Mouse (Mus musculus): ENCODE results near the gene Tmem265. TPM values are rescaled to one million over a fixed set of nuclear protein-coding genes. Genes with fewer than 3 reads are reported as not detected.

Tmem265 gene
- polyA plus RNA-seq (2015; fragmentation: Nextera tagmentation; extraction: Ambion mirVana), result 6.4 and 8.8 TPM in 2 replicates

DNA sequence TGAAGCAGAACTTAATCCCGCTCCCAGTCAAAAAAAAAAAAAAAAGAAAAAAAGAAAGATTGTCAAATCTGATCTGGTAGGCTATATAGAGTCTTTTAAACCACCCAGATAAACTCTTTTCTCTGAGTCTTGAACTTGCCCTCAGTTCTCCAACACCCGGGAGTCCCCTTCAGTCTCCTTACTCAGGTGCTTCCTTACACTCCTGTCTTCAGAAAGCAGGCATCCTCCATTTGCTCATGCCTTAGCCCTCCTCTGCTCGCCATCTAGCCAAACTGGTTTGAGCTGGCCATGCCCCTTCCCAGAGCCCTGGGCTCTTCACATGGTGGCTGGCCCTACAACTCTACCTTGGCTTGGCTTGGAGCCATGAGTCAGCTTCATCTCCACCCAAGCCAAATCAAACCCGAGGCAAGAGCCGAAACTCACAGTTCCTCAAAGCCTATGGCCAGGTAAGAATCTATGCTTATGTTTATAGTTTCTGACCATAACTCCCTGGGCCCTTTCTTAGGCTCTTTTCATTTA lies at the start of gene Tmem265:
Gene Tmem265 (plus strand): TSS at position 51 of the 519 bp plus-strand sequence.
- no peak within 1 kb of the TSS for H3K27ac ChIP-seq
- ATAC-seq (ENCODE audit: low FRiP score, low read depth), result no peak
- H3K4me3 ChIP-seq, result no peak within 1 kb of the TSS
- no peak within 1 kb of the TSS for H3K9ac ChIP-seq
- peaks cover 84% of the 10 kb centered on the region for H3K36me3 ChIP-seq
- no peaks in the 10 kb centered on the region for H3K9me3 ChIP-seq
- WGBS, result 90% methylated on average over 5 of the region's 5 CpGs
- no peaks in the 10 kb centered on the region for H3K27me3 ChIP-seq
- H3K4me1 ChIP-seq, result peaks cover 4% of the 10 kb centered on the region; the same call in 1 of the 2 replicates
- no peak within 1 kb of the TSS for H3K4me2 ChIP-seq (replicated peaks)

- Histone ChIP-seq H3K27me3 (no peaks in the 10 kb centered on the region), H3K9ac (peak within 1 kb of the TSS; percentile 82), H3K36me3 (peaks cover 19% of the 10 kb centered on the region), H3K4me2 (replicated peaks) (peak within 1 kb of the TSS; percentile 64), H3K4me3 (peak within 1 kb of the TSS; percentile 67), H3K4me1 (peaks cover 11% of the 10 kb centered on the region), H3K27ac (peak within 1 kb of the TSS; percentile 98), H3K9me3 (no peaks in the 10 kb centered on the region)
- ATAC-seq (ENCODE audit: low FRiP score, low read depth), result peak; percentile 97
- WGBS, result 0% methylated on average over 36 of the region's 37 CpGs
Observed at GRCm38 (mm10) chr7:127511808-127512230, 49.4 kb upstream of the Tmem265 start, which contains the start of gene Srcap. Gene Srcap, plus strand, starts transcription at chr7:127511983.

DNA sequence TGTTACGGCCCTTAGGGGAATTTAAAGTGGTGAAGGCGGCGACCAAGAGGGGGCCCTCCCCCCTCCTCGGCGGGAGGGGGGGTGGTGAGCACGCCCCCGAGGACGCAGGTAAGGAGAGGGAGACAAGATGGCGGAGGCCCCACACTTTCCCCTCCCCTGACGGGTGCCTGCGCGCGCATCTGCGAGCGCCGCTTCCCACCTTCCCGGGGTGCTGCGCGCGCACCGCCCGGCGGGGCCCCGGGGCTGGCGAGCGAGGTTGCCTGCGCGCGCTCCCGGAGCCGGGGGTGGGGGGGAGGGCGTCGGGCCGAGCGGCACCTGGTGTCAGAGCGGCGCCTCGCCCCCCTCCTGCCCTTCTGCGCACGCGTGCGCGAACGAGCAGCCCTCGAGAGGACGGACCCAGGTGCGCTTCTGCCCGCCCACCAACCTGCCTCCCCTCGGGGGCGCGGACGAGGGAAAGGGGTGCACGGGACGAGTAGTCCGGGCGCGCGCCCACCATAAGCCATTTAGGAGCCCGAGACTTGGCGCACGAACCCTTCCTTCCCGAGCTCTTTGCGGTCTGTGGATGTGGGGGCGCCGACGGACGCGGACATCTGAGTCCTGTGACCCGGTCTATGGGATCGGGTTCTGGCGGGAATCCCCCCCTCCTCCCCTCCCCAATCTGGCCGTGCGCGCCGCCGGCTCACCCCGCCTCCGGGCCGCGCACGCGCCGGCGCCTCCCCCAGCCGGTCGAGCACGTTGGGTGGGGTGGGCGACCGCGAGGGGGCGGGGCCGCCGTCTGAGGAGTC lies 48.8 kb upstream of the Tmem265 start:
- WGBS, result under 1% methylated on average over 66 of the region's 93 CpGs
- peaks cover 25% of the 10 kb centered on the region for H3K36me3 ChIP-seq
- peaks cover 11% of the 10 kb centered on the region for H3K4me1 ChIP-seq
- ATAC-seq (ENCODE audit: low FRiP score, low read depth), result peak; percentile 87
- H3K9me3 ChIP-seq, result no peaks in the 10 kb centered on the region
- peak overlapping the region; percentile 98 for H3K27ac ChIP-seq
- peak overlapping the region; percentile 67 for H3K4me3 ChIP-seq
- H3K4me2 ChIP-seq (replicated peaks), result peak overlapping the region; percentile 64
- H3K27me3 ChIP-seq, result no peaks in the 10 kb centered on the region
- H3K9ac ChIP-seq, result peak overlapping the region; percentile 82

- ATAC-seq (ENCODE audit: low FRiP score, low read depth), result no peak
- peak overlapping the region; percentile 98 for H3K27ac ChIP-seq
Observed at GRCm38 (mm10) chr7:127513016-127513390, 48.2 kb upstream of the Tmem265 start.

GRCm38 (mm10) chr7:127513781-127514180 lies 47.4 kb upstream of the Tmem265 start:
- peaks cover 38% of the 10 kb centered on the region for H3K36me3 ChIP-seq
- H3K4me2 ChIP-seq (replicated peaks), result peak overlapping the region; percentile 64
- no peak overlapping the region for H3K27ac ChIP-seq
- H3K9me3 ChIP-seq, result no peaks in the 10 kb centered on the region
- no peak overlapping the region for H3K9ac ChIP-seq
- peaks cover 11% of the 10 kb centered on the region for H3K4me1 ChIP-seq
- ATAC-seq (ENCODE audit: low FRiP score, low read depth), result no peak
- H3K27me3 ChIP-seq, result no peaks in the 10 kb centered on the region
- H3K4me3 ChIP-seq, result peak overlapping the region; percentile 67
- 62% methylated on average over 3 of the region's 3 CpGs for WGBS

More at GRCm38 (mm10) chr7:127513016-127513390, 48.2 kb upstream of the Tmem265 start:
- H3K4me3 ChIP-seq, result peak overlapping the region; percentile 67
- peak overlapping the region; percentile 64 for H3K4me2 ChIP-seq (replicated peaks)
- no peaks in the 10 kb centered on the region for H3K9me3 ChIP-seq
- peaks cover 31% of the 10 kb centered on the region for H3K36me3 ChIP-seq
- peaks cover 11% of the 10 kb centered on the region for H3K4me1 ChIP-seq
- 32% methylated on average over 8 of the region's 8 CpGs for WGBS
- peak overlapping the region; percentile 82 for H3K9ac ChIP-seq
- no peaks in the 10 kb centered on the region for H3K27me3 ChIP-seq

GRCm38 (mm10) chr7:127515846-127516245 lies 45.3 kb upstream of the Tmem265 start:
- Histone ChIP-seq H3K27me3 (no peaks in the 10 kb centered on the region), H3K4me1 (peaks cover 11% of the 10 kb centered on the region), H3K27ac (no peak overlapping the region), H3K4me2 (replicated peaks) (no peak overlapping the region), H3K36me3 (peaks cover 54% of the 10 kb centered on the region), H3K9me3 (no peaks in the 10 kb centered on the region), H3K9ac (no peak overlapping the region), H3K4me3 (no peak overlapping the region)
- ATAC-seq (ENCODE audit: low FRiP score, low read depth), result no peak
- 94% methylated on average over 7 of the region's 7 CpGs for WGBS

- Histone ChIP-seq H3K9ac (no peak overlapping the region), H3K4me2 (replicated peaks) (no peak overlapping the region), H3K9me3 (no peaks in the 10 kb centered on the region), H3K36me3 (peaks cover 59% of the 10 kb centered on the region), H3K27ac (no peak overlapping the region), H3K27me3 (no peaks in the 10 kb centered on the region), H3K4me1 (peaks cover 11% of the 10 kb centered on the region), H3K4me3 (no peak overlapping the region)
- 94% methylated on average over 7 of the region's 7 CpGs for WGBS
- ATAC-seq (ENCODE audit: low FRiP score, low read depth), result no peak
Observed at GRCm38 (mm10) chr7:127516344-127516743, 44.8 kb upstream of the Tmem265 start.

GRCm38 (mm10) chr7:127519284-127519683 lies 41.9 kb upstream of the Tmem265 start, which contains the start of gene Gm42715:
Gene Gm42715, plus strand, starts transcription at chr7:127519584.
- Histone ChIP-seq H3K4me3 (no peak within 1 kb of the TSS), H3K4me1 (no peaks in the 10 kb centered on the region), H3K9me3 (no peaks in the 10 kb centered on the region), H3K36me3 (peaks cover 88% of the 10 kb centered on the region), H3K27ac (no peak within 1 kb of the TSS), H3K4me2 (replicated peaks) (no peak within 1 kb of the TSS), H3K27me3 (no peaks in the 10 kb centered on the region), H3K9ac (no peak within 1 kb of the TSS)
- ATAC-seq (ENCODE audit: low FRiP score, low read depth), result no peak
- 94% methylated on average over 3 of the region's 3 CpGs for WGBS

DNA sequence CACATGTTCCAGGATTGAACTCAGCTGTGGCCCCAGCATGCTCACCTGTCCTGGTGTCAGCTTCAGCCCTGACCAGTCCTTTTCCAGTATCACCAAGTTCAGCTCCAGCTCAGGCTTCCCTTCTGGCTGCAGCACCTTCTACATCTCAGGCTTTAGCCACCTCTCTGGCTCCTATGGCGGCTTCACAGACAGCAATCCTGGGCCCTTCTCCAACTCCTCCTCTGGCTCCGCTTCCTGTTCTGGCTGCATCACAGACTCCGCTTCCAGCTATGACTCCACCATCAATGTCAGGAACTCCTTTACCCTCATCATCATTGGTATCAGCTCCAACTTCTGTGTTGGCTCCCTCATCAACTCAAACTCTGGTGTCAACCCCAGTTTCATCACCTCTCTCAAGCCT lies 19.5 kb upstream of the Tmem265 start:
- Histone ChIP-seq H3K4me1 (no peaks in the 10 kb centered on the region), H3K27ac (no peak overlapping the region), H3K36me3 (peaks cover 94% of the 10 kb centered on the region), H3K4me2 (replicated peaks) (no peak overlapping the region), H3K27me3 (no peaks in the 10 kb centered on the region), H3K9ac (no peak overlapping the region), H3K4me3 (no peak overlapping the region), H3K9me3 (no peaks in the 10 kb centered on the region)
- ATAC-seq (ENCODE audit: low FRiP score, low read depth), result no peak
- WGBS, result 95% methylated on average over 3 of the region's 3 CpGs

DNA sequence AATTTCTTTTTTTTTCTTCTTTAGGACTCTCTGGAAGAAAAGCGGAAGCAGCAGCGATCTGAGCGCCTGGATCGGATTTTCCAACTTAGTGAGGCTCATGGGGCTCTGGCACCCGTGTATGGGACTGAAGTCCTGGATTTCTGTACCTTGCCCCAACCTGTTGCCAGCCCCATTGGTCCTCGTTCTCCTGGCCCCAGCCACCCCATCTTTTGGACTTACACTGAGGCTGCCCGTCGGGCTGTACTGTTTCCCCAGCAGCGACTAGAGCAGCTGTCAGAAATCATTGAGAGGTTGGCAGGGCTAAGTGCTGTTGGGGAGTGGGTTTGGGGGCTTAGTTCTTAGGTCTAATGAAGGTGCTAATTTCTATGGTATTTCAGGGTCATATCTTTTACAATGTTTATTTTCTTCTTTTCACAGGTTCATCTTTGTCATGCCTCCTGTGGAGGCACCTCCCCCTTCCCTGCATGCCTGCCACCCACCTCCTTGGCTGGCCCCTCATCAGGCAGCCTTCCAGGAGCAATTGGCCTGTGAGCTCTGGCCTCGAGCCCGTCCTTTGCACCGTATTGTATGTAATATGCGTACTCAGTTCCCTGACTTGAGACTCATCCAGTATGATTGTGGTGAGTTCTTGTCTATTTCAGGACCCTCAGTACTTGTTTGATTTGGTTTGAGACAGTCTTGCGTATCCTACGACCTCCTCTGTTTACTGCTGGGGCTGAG lies 11.9 kb upstream of the Tmem265 start:
- Histone ChIP-seq H3K9ac (no peak overlapping the region), H3K27me3 (no peaks in the 10 kb centered on the region), H3K4me1 (no peaks in the 10 kb centered on the region), H3K4me3 (no peak overlapping the region), H3K36me3 (peaks cover 75% of the 10 kb centered on the region), H3K4me2 (replicated peaks) (no peak overlapping the region), H3K9me3 (no peaks in the 10 kb centered on the region), H3K27ac (no peak overlapping the region)
- no peak for ATAC-seq (ENCODE audit: low FRiP score, low read depth)
- 90% methylated on average over 15 of the region's 15 CpGs for WGBS

DNA sequence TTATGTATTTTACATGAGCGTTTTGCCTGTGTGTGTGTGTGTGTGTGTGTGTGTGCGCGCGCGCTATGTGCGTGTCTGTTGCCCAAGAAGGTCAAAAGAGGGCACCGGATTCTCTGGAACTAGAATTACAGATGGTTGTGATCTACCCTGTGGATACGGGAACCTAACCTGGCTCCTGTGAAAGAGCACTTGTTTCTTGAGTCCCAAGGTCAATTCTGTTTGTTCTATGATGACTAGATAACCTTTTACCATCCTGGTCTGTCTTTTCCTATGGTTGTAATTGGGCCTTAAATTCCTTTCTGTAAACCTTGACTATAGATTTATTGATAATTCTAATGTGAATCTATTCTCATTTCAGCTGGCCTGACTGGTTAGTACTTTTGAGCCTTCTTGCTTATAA lies 9.6 kb upstream of the Tmem265 start:
- H3K27ac ChIP-seq, result no peak overlapping the region
- ATAC-seq (ENCODE audit: low FRiP score, low read depth), result no peak
- no peak overlapping the region for H3K4me3 ChIP-seq
- H3K4me1 ChIP-seq, result no peaks in the 10 kb centered on the region
- 95% methylated on average over 8 of the region's 8 CpGs for WGBS
- no peaks in the 10 kb centered on the region for H3K9me3 ChIP-seq
- no peak overlapping the region for H3K4me2 ChIP-seq (replicated peaks)
- no peaks in the 10 kb centered on the region for H3K27me3 ChIP-seq
- H3K9ac ChIP-seq, result no peak overlapping the region
- H3K36me3 ChIP-seq, result peaks cover 77% of the 10 kb centered on the region

GRCm38 (mm10) chr7:127560580-127560979 lies 610 bp upstream of the Tmem265 start:
- Histone ChIP-seq H3K4me3 (no peak overlapping the region), H3K9me3 (no peaks in the 10 kb centered on the region), H3K27ac (no peak overlapping the region), H3K9ac (no peak overlapping the region), H3K27me3 (no peaks in the 10 kb centered on the region), H3K4me2 (replicated peaks) (no peak overlapping the region), H3K4me1 (peaks cover 4% of the 10 kb centered on the region; the same call in 1 of the 2 replicates), H3K36me3 (peaks cover 85% of the 10 kb centered on the region)
- no peak for ATAC-seq (ENCODE audit: low FRiP score, low read depth)
- 96% methylated on average over 11 of the region's 11 CpGs for WGBS
